Comparison of ENCODE assay signal across 7 mouse cellular contexts in the genomic region with DNA sequence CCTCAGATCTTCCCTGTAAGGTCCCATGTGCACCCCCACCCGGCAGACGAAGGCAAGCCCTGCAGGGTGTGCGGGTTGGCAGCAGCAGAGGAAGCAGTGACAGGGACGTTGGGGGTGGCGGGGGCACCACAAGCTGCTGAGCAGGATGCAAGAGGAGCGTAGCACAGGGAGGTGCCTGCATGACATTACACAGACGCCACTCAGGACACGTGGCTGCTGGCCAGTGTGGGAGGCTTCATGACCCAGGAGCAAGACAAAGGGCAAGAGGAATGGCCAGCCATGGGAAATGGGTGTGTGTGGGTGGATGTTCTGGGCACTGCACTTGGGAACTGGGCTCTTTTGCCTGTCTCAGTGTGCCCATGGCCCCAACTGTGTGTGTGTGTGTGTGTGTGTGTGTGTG. TPM values are rescaled to one million over a fixed set of nuclear protein-coding genes. Genes with fewer than 3 reads are reported as not detected.
A peak's percentile ranks its signal among the peaks of the same experiment; 100 is the strongest.
DNase-seq lines count a peak whose midpoint lies in the region; TF ChIP-seq lines count a peak whose summit lies in the region.

No protein-coding gene starts in this region.

- 88% methylated on average over 8 of the region's 8 CpGs for WGBS in thymus, adult 2 months

- no peak overlapping the region for H3K4me3 ChIP-seq in thymus, adult 2 months (ENCODE audit: control insufficient read depth, insufficient read depth, low read length)

- TF ChIP-seq POLR2A in thymus, adult 2 months (IDR thresholded peaks at IDR 0.05; ENCODE audit: control insufficient read depth, extremely low read depth, insufficient read depth, low read length, poor library complexity) = no peak

- H3K27me3 ChIP-seq in thymus, adult 2 months (ENCODE audit: control insufficient read depth, insufficient read depth, low read length) = no peaks in the 10 kb centered on the region

- peaks cover 5% of the 10 kb centered on the region; the same call in 1 of the 2 replicates for H3K4me1 ChIP-seq in thymus, adult 2 months (replicated peaks; ENCODE audit: control insufficient read depth, insufficient read depth, low read length)

- TF ChIP-seq CTCF in thymus, adult 2 months (IDR thresholded peaks at IDR 0.05; ENCODE audit: borderline replicate concordance, control insufficient read depth, extremely low read depth, insufficient read depth, low read length, poor library complexity) = no peak

- DNase-seq in layer of hippocampus, adult 11-12 months (ENCODE audit: low spot score) = peak; percentile 63
- DNase-seq in layer of hippocampus, adult 9-10 months (ENCODE audit: low spot score) = no peak
- DNase-seq in heart, adult 9 months (ENCODE audit: low spot score in 2 of 2) = peak; percentile 50 to 55
- DNase-seq in kidney, postnatal 14 days = peak; percentile 73
- peak; percentile 67 to 83 for DNase-seq in lung, postnatal 4 days
- no peak for DNase-seq in thymus, adult 2 months
- DNase-seq in thymus, adult 18-20 months = no peak

- H3K36me3 ChIP-seq in thymus, adult 2 months (ENCODE audit: control insufficient read depth, insufficient read depth, low read length) = no peaks in the 10 kb centered on the region

- H3K27ac ChIP-seq in thymus, adult 2 months (ENCODE audit: control insufficient read depth, insufficient read depth, low read length) = no peak overlapping the region

RNA-seq across cellular contexts. Expression of a gene that starts 12.9 kb away (rescaled TPM):
- 15.0 and 17.4 TPM in 2 replicates for polyA plus RNA-seq in thymus, adult 2 months (2012; rRNA removed)

RNA-seq across cellular contexts. Expression of a gene that starts 34.4 kb away (rescaled TPM):
- 170 and 192 TPM in 2 replicates for polyA plus RNA-seq in thymus, adult 2 months (2012; rRNA removed)

RNA-seq across cellular contexts. Expression of a gene that starts 58.0 kb away (rescaled TPM):
- 408 and 474 TPM in 2 replicates for polyA plus RNA-seq in thymus, adult 2 months (2012; rRNA removed)

Comparison
In these comparisons a context has a peak if more than half of its experiments do, and no peak if none do; other contexts are left out.
1. DNase-seq: peak in layer of hippocampus, adult 11-12 months (single experiment), heart, adult 9 months (2 of 2), kidney, postnatal 14 days (single experiment) and lung, postnatal 4 days (2 of 2); none in layer of hippocampus, adult 9-10 months (single experiment), thymus, adult 2 months (single experiment) and thymus, adult 18-20 months (0 of 2).